Mouse (Mus musculus) C2C12 (cell line): Measurements from ENCODE around the gene Prkce.

Source experiments
- CEBPB ChIP-seq: IDR thresholded peaks from one replicate; pipeline ENCODE4 v1.6.1; 2011; ENCODE audit warnings: low read depth, mild to moderate bottlenecking, control low read depth, moderate library complexity
- CTCF ChIP-seq: IDR thresholded peaks from one replicate; pipeline ENCODE4 v1.5.1; 2011; ENCODE audit not compliant: control insufficient read depth, insufficient read depth, insufficient read length
- FOSL1 ChIP-seq: IDR thresholded peaks from one replicate; pipeline ENCODE4 v1.8.0; 2011; ENCODE audit warnings: mild to moderate bottlenecking, low read length; ENCODE audit not compliant: poor library complexity, insufficient read depth, severe bottlenecking
- MAX ChIP-seq: IDR thresholded peaks from one replicate; pipeline ENCODE4 v1.6.1; 2011; ENCODE audit warnings: mild to moderate bottlenecking, control low read depth
- MYOD1 ChIP-seq: IDR thresholded peaks from one replicate; pipeline ENCODE4 v1.6.1; 2011; ENCODE audit warnings: low read depth; ENCODE audit not compliant: control insufficient read depth, insufficient read length
- USF1 ChIP-seq: IDR thresholded peaks from one replicate; pipeline ENCODE4 v1.6.1; 2011; ENCODE audit warnings: low read depth, mild to moderate bottlenecking, control low read depth, moderate library complexity

DNA sequence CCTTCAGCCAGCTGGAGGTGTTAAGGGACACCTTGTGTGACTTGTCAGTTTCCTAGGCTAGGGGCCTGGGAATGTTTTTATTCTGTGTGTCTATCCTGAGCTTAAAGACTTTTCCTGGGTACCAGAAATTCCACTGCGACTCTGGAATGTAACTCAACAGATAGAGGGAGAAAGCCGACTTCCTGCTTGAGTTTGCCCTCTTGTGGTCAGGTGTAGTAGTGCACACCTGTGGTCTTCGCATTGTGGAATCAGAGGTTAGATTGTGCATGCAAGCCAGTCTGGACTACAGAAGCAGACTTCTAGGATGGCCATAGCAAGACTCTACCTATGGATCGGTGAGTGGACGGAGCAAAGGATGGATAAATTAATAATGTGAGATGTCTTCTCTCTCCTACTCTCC is 304.1 kb downstream of the Prkce start:
- no peak for TF ChIP-seq CTCF
- no peak for TF ChIP-seq MAX
- no peak for TF ChIP-seq FOSL1
- no peak for TF ChIP-seq USF1
- TF ChIP-seq CEBPB = no peak
- no peak for TF ChIP-seq MYOD1
